Mouse (Mus musculus) retina, postnatal 7 days (tissue): ENCODE measurements around the gene Syt8.

Source experiments
- DNase-seq: peaks from one replicate; pipeline ENCODE4 v3.0.0-alpha.2; 2012; ENCODE audit warnings: low read depth, low spot score

The Syt8 gene

GRCm38 (mm10) chr7:142445324-142445723 is 10.7 kb downstream of the Syt8 start:
- DNase-seq, result no peak

GRCm38 (mm10) chr7:142446264-142446663 is 11.6 kb downstream of the Syt8 start:
- no peak for DNase-seq

- no peak for DNase-seq
Observed at GRCm38 (mm10) chr7:142449038-142449617, 14.5 kb downstream of the Syt8 start.

DNA sequence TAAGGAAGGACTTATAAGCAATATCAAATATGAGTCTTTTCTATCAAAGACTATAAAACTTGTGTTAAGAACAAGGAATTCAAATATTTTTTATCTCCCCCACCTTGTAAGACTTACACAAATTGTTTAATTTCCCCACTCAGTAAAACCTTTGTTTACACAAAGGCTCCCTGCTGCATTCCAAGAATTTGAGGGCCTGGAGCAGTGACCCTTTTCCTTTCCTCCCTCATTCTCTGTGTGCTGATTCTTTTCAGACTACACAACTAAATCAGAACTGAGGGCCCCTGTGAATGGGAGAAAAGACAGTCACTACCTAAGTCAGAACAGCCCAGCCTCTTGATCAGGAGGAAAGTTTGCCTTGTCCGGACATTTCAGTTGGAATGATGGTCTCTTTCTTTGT is 20.1 kb downstream of the Syt8 start:
- no peak for DNase-seq

GRCm38 (mm10) chr7:142455251-142455650 is 20.6 kb downstream of the Syt8 start:
- DNase-seq, result no peak

DNA sequence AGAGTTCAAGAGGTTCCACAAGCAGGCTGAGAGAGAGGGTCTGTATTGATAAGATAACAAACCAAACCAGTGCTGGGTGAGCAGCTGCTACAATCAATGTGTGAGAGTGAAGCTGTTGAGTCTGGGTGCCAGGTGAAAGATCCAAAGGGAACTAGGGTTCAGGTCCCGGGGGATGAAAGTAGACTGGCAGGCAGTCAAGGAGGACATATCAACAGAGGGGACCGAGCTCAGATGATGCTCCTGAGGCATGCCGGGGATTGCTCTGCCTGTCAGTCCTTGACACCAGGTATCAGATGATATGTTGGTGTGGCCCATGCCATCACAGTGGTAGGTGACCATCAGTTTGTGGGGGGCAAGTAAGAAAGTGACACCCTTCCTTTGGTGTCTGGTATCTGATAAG is 22.2 kb downstream of the Syt8 start:
- no peak for DNase-seq

GRCm38 (mm10) chr7:142457227-142457811 is 22.7 kb downstream of the Syt8 start:
- no peak for DNase-seq

DNA sequence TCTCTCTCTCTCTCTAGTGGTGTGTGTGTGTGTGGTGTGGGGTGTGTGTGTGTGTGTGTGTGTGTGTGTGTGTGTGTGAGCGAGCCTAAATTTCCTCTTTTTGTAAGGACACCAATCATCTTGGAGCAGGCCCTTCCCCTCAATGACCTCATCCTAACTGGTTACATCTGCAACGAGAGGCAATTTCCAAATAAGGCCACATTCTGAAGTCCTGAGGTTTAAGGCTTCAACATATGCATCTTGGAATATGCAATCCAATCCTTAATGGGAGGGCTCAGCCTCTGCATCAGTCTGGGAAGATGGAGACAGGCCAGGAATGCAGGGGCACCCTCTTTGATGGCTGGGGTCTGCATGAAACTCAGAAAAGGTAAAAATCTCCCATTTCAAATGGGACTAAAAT is 23.4 kb downstream of the Syt8 start:
- no peak for DNase-seq

DNA sequence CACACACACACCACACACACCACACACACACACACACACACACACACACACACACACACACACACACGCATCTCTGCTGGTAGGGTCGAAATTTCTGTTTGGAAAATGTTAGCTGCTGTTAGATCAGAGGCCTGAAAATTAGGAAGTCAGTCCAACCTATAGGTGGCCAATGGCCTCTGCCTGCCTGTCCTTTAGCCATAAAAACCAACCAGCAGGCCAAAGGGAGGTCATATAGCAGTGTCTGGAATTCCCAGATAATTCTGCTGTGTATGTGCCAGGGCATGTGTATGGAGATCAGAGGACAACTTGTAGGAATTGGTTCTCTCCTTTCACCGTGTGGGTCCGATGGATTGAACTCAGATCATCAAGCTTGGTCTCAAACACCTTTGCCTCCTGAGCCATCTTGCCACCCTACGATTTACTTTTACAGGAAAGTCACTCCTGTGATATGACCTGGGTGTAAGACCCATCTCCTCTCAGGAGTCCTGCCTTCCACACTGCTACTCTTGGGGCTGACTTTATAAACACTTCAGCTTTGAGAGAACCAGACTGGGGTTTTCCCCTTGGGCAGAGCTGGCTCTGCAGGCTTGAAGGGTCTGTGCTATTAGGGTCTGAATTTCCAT is 24.1 kb downstream of the Syt8 start:
- DNase-seq, result no peak

DNA sequence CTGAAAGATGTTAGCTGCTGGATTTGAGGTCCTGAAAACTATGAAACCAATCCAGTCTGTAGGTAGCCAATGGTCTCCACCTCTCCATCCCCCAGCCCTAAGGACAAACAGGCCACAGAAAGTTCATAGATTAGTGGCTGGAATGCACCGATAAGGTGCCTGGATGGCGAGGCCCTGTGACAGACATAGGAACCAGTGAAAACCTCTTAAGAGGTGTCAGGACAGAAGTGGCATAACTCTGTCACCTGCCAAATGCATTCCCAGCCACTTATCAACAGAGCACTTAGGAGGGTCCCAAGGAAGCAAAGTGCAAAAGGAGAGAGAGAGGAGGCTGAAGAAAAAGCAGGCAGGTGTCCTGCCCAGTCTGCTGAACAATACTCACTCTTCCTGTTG is 24.6 kb downstream of the Syt8 start:
- no peak for DNase-seq

DNA sequence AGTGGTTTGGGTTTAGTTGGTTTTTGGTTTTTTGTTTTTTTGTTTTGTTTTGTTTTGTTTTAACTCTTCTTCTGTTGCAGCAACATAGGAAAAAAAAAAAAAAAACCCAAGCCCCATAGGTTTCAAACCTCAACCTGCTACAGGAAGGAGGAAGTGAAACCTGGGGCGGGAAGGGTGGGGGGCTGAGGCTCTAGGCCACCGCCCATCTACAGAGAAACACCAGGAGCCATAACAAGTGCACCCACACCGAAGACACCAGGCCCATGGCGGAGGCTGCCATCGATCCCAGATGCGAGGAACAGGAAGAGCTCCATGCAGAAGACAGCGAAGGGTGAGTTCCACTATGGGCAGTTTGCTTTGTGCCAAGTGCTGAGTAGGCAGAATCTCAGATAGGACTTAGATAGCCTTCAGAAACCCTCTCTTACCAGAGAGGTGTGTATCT is 26.0 kb downstream of the Syt8 start, which contains the start of gene Lsp1:
TSS of gene Lsp1 (plus strand) at position 174 of the 442 bp plus-strand sequence.
- no peak for DNase-seq

GRCm38 (mm10) chr7:142461446-142461845 is 26.8 kb downstream of the Syt8 start:
- no peak for DNase-seq

DNA sequence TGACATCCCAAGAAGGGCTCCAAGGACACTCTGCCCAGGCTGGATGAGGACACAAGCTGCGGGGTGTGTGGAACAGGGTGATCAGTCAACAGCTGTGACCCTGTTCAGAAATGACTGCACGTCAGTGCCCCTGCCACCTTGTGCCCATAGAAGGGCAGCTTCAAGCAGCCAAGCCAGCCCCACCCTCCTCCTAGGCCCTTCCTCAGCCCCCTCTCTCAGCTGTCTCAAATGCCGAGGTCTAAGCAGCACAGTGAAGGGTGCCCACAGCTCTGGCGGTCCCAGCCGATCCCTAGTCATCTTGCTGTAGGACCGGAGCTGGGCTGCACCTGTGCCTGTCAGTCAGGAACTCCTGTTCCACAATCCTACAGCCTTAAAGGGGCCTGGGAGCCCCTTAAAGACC is 27.5 kb downstream of the Syt8 start:
- no peak for DNase-seq

GRCm38 (mm10) chr7:142462594-142463078 is 28.0 kb downstream of the Syt8 start:
- no peak for DNase-seq

DNA sequence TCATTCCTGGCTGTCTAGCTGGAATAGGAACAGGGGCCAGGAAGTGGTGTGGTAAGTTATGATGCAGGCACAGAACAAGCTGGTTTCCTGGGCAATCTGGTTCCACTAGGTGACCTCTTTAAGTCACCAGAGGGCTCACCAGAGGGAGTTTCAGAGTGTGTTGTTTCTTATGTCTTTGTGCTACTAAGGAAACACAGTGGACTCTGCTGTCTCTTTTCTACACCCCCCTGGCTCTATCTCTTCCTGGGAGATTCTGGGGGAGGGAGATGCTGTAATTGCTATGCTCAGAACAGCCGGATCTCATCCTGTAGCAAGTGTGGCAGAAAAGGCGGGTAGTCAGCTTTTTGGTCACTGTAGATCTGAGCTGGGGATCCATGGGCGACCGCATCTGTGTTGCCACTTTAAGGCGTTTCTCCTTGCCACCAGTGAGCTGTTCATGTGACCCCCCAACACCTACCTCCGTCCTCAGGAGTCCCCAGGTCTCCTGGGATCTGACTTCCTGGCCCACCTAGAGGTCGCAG is 35.6 kb downstream of the Syt8 start:
- DNase-seq, result no peak

DNA sequence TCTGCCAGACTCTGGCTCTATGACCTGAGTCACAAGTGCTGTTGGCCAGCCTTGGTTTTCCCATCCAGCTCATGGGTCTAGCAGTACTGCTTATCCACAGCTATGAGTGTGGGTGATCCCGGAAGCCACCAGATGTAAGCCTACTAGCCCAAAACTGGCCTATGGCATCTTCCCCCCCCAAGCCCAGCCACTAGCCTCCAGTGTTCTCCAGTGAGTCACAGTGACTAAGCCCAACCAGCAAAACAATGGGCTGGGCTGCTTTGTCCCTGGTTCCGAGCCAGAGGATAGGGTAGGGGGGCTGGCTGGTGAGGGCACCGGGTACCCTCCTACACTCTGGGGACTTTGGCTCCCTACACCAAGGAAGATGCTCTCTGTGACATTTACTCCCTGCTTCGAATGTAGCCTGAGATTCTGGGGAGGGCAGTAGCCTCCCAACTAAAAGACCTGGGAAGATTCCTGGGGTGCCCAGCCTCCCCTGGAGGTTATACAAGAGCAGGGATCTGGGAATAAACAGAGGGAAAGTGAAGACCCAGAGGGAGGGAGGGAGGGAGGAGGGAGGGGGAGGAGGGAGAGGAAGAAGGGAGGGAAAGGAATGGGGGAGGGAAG is 36.3 kb downstream of the Syt8 start:
- DNase-seq, result no peak

DNA sequence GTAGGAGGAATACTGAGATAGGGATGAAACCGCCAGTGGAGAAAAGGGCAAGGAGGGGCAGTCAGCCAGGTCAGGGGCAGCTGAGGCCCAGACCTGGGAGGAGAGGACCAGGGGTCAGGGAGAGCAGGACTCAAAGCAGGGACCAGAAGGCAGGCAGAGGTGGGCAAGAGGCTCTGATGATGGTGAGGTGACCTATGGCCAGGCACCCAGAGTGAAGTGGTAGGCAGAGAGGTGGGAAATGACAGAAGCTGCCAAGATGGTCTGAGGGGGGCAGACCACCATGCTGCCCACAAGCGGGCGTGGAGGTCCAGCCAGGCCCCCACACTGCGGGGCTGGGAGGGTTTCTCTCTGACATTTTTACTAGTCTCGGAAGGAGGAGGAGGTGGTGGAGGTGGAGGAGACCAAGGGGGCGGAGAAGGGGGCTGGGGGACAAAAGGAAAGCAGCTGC is 36.8 kb downstream of the Syt8 start:
- no peak for DNase-seq

DNA sequence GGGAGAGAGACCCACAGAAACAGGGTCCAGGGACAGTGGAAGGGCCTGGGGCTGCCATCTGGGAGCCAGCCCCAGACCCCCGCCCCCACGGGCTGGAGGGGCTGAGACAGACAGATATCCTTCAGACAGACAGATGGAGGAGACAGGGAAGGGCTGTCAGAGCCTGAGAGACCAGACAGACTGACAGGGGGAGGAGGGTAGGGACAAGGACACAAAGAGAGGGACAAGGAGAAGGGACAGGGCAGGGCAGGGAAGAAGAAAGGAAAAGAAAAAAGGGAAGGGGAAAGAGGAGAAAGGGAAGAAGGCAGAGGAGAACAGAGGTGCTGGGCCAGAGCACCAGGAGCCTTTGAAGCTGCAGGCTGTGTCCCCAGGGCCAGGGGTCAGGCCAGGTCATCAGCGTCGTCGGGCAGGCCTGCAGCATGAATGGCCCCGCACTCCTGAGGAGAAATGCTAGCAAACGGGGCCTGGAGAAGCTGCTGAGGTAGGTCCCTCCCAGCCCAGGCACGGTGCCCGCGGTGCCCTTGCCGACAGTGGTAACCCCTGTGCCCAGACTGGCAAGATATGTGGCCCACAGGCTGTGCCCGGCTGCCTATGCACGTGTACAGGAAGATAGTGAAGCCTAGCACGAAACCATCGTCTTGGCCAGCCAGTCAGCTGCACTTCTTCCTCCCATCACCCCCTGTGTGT is 37.4 kb downstream of the Syt8 start:
- DNase-seq, result no peak

DNA sequence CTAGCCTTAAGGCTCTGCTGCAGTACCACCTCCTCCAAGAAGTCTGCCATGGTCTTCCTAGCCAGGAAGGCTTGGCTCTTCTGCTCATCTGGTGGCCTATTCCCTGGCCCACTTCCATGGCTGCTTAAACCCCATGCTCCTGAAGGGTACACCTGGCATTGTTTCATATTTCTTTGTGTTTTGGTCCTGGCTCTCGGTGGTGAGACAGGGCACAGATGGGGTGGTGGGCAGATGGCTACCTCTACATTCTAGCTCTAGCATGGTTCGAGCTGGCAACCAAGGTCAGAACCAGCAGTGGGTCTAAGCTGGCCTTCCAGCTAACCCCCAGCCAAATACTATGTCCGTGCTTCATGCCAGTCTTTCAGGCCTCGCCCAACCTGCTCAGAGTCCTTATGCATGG is 38.3 kb downstream of the Syt8 start:
- DNase-seq, result no peak

DNA sequence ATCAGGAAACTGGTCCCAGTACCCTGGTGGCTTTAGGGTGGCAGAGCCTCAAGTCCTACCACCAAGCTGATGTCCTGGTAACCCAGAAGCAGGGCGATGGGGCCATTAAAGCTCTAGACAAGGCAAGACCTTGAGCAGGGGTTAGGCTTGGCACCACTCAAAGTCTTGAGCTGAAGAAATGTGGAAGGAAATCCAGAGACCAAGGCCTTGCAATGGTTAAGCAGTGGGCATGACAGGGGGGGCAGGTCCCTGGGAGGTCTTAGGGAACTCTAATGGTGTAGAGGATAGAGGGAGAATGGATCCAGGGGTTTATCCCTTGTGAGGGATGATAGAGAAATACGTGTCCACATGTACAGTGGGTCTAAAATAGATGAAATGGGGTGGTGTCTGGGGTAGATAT is 38.8 kb downstream of the Syt8 start:
- DNase-seq, result no peak

DNA sequence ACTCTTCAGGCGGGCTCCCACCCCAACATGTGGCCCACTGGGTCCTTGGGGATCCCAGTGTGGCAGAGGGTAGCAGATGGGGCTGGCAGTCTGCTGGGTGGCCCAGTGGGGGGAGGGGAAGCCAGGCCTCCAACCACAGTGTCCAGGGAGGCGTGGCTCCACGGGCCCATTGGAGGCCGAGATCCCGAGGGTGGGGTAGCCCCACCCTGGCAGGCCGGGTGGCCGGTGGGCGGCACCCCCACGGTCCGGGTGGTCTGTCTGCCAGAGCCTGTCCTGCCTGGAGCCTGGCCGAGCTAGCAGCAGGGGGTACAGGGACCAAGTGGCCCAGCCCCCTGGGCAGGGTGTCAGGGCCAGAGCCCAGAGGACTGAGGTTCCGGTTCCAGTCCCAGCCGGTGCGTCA is 40.1 kb downstream of the Syt8 start:
- DNase-seq, result no peak

- no peak for DNase-seq
Observed at GRCm38 (mm10) chr7:142475641-142476040, 41.0 kb downstream of the Syt8 start.
